Mouse (Mus musculus): Measurements from ENCODE around the gene Coa7. TPM values are rescaled to one million over a fixed set of nuclear protein-coding genes. Genes with fewer than 3 reads are reported as not detected.
"Not testable (repeated sequence)": the region's sequence is repeated elsewhere in the genome, so short reads cannot be mapped to it uniquely, and the experiment has no call there.

Gene Coa7
- polyA plus RNA-seq, 1 experiment from 2014 or later: 46.4 TPM

DNA sequence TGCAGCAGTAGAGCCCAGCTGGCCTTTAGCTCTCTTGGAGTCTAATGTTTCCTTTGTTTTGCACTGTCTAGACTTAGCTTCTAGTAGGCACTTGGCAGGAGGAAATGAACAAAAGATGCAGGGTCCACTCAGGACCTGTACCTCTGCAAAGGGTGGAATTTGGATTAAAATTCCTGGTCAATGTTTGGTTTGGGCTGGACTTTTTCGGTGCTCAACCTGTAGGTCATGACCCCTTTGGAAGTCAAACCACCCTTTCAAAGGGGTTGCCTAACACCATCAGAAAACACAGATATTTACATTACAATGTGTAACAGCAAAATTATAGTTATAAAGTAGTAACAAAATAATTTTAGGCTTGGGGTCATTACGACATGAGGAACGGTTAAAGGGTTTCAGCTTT lies 21.1 kb downstream of the Coa7 start:
- no peak overlapping the region for H3K27ac ChIP-seq (replicated peaks; ENCODE audit: low read depth, low read length)
- no peak overlapping the region for H3K4me3 ChIP-seq (replicated peaks; ENCODE audit: low read depth, low read length)
- 81% methylated on average over 3 of the region's 3 CpGs for WGBS
- H3K9me3 ChIP-seq (ENCODE audit: control insufficient read depth, low read length): no peaks in the 10 kb centered on the region
- peaks cover 15% of the 10 kb centered on the region; the same call in 1 of the 2 replicates for H3K4me1 ChIP-seq (ENCODE audit: control insufficient read depth, insufficient read depth, low read length)
- no peak overlapping the region for H3K9ac ChIP-seq (replicated peaks; ENCODE audit: low read length)
- DNase-seq (no peak), ATAC-seq (ENCODE audit: low FRiP score, low TSS enrichment) (no peak)
- H3K4me2 ChIP-seq (ENCODE audit: low read length): no peak overlapping the region
- no peaks in the 10 kb centered on the region for H3K36me3 ChIP-seq (ENCODE audit: control insufficient read depth, insufficient read depth, low read length)
- no peaks in the 10 kb centered on the region for H3K27me3 ChIP-seq (ENCODE audit: control insufficient read depth, insufficient read depth, low read length)

DNA sequence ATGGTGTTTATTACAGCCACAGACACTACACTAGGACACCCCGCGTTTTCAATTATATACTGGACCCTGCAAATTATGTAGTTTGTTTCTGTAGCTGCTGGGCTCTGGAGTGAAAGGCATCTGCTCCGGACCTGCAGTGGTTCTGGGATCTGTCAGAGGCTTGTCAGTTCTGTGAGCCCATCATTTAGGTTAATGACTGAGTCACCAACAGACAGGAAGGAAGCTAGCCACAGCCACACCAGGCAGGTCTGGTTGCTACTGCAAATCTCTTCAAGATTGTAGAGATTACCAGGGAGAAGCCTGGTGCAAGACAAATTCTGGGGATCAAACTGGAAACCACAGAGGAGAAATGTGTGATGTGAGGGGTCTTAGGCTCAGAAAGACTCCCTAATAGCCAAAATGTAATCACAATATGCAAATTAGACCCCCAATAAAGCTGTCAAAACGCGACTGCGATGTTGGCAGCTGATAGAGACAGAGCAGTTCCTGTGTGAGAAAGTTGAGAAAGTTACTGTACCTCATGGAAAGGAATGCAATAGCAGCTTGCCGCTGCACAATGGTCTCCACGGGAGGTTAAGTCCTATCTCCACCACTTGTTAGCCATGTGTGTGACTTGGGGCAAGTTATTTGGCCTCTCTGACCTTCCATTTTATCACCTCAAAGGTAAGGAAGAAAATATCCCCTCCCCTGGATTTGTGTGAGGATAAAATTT lies 22.1 kb downstream of the Coa7 start:
- 48% methylated on average over 8 of the region's 8 CpGs for WGBS
- Histone ChIP-seq H3K9me3 (ENCODE audit: control insufficient read depth, low read length) (no peaks in the 10 kb centered on the region), H3K36me3 (ENCODE audit: control insufficient read depth, insufficient read depth, low read length) (no peaks in the 10 kb centered on the region), H3K27ac (replicated peaks; ENCODE audit: low read depth, low read length) (no peak overlapping the region), H3K4me3 (replicated peaks; ENCODE audit: low read depth, low read length) (no peak overlapping the region), H3K27me3 (ENCODE audit: control insufficient read depth, insufficient read depth, low read length) (no peaks in the 10 kb centered on the region), H3K9ac (replicated peaks; ENCODE audit: low read length) (no peak overlapping the region), H3K4me2 (ENCODE audit: low read length) (no peak overlapping the region), H3K4me1 (ENCODE audit: control insufficient read depth, insufficient read depth, low read length) (peaks cover 15% of the 10 kb centered on the region; the same call in 1 of the 2 replicates)
- DNase-seq (no peak), ATAC-seq (ENCODE audit: low FRiP score, low TSS enrichment) (no peak)

DNA sequence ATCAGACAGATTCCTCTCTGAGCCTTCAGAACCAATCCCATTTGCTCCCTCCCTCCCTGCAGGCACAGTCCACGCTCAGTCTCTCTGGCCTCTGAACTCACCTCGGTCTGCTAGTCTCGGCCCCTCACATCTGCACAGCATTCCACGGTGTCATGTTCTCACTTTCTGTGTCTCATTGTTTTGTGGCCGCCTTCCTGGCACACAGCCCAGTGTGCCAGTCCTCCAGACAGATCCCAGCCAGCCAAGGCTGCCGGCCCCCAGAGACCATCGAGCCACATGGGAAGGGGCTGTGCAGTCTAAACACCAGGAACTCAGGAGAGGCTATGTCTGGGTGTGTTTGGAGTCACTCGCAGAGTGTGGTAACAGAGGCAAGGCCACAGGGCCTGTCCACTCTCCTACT lies 22.9 kb downstream of the Coa7 start:
- H3K4me2 ChIP-seq (ENCODE audit: low read length): no peak overlapping the region
- ATAC-seq (ENCODE audit: low FRiP score, low TSS enrichment) (peak; percentile 75; the same call in 1 of the 2 replicates), DNase-seq (peak; percentile 74)
- no peak overlapping the region for H3K9ac ChIP-seq (replicated peaks; ENCODE audit: low read length)
- H3K27ac ChIP-seq (replicated peaks; ENCODE audit: low read depth, low read length): peak overlapping the region; percentile 39
- H3K27me3 ChIP-seq (ENCODE audit: control insufficient read depth, insufficient read depth, low read length): no peaks in the 10 kb centered on the region
- H3K4me3 ChIP-seq (replicated peaks; ENCODE audit: low read depth, low read length): no peak overlapping the region
- WGBS: 5% methylated on average over 8 of the region's 8 CpGs
- peaks cover 12% of the 10 kb centered on the region; the same call in 1 of the 2 replicates for H3K4me1 ChIP-seq (ENCODE audit: control insufficient read depth, insufficient read depth, low read length)
- H3K36me3 ChIP-seq (ENCODE audit: control insufficient read depth, insufficient read depth, low read length): no peaks in the 10 kb centered on the region
- H3K9me3 ChIP-seq (ENCODE audit: control insufficient read depth, low read length): no peaks in the 10 kb centered on the region

DNA sequence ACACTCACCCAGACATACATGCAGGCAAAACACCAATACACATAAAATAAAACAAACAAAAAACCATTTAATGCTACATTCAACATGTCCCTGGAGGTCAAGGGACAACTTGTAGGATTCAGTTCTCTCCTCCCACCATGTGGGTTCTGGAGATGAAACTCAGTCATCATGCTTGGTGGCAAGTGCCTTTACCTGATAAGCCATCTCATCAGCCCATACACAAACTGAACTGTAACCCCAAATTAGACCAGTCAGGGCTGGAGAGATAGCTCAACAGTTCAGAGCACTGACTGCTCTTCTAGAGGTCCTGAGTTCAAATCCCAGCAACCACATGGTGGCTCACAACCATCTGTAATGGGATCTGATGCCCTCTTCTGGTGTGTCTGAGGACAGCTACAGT lies 25.7 kb downstream of the Coa7 start:
- H3K4me2 ChIP-seq (ENCODE audit: low read length); H3K9ac ChIP-seq (replicated peaks; ENCODE audit: low read length); DNase-seq; H3K27me3 ChIP-seq (ENCODE audit: control insufficient read depth, insufficient read depth, low read length); H3K9me3 ChIP-seq (ENCODE audit: control insufficient read depth, low read length); H3K36me3 ChIP-seq (ENCODE audit: control insufficient read depth, insufficient read depth, low read length); ATAC-seq (ENCODE audit: low FRiP score, low TSS enrichment); H3K4me3 ChIP-seq (replicated peaks; ENCODE audit: low read depth, low read length); H3K27ac ChIP-seq (replicated peaks; ENCODE audit: low read depth, low read length): not testable (repeated sequence)
- peaks cover 14% of the 10 kb centered on the region; the same call in 1 of the 2 replicates for H3K4me1 ChIP-seq (ENCODE audit: control insufficient read depth, insufficient read depth, low read length)

DNA sequence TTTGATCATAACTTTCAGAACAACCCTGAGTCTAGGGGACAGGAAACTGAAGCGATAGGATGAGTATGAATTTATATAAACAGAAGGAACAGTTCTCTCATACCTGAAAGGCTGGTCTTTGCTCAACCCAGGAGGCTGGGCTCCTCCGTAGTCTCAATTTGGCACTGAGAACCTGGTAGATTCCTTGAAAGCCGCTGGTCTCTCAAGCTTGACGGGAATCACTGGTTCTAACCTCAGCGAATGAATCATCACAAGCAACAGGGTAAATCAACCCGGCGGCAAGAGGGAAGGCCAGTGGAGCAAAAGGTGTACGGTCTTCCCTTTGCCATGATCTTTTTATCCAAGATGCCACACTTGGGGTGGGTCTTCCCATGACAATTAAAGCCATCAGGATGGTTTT lies 29.5 kb downstream of the Coa7 start:
- WGBS: 93% methylated on average over 8 of the region's 8 CpGs
- Histone ChIP-seq H3K9ac (replicated peaks; ENCODE audit: low read length) (no peak overlapping the region), H3K4me2 (ENCODE audit: low read length) (no peak overlapping the region), H3K27me3 (ENCODE audit: control insufficient read depth, insufficient read depth, low read length) (no peaks in the 10 kb centered on the region), H3K9me3 (ENCODE audit: control insufficient read depth, low read length) (no peaks in the 10 kb centered on the region), H3K36me3 (ENCODE audit: control insufficient read depth, insufficient read depth, low read length) (no peaks in the 10 kb centered on the region), H3K27ac (replicated peaks; ENCODE audit: low read depth, low read length) (no peak overlapping the region), H3K4me1 (ENCODE audit: control insufficient read depth, insufficient read depth, low read length) (peaks cover 37% of the 10 kb centered on the region), H3K4me3 (replicated peaks; ENCODE audit: low read depth, low read length) (no peak overlapping the region)
- DNase-seq (no peak), ATAC-seq (ENCODE audit: low FRiP score, low TSS enrichment) (no peak)

DNA sequence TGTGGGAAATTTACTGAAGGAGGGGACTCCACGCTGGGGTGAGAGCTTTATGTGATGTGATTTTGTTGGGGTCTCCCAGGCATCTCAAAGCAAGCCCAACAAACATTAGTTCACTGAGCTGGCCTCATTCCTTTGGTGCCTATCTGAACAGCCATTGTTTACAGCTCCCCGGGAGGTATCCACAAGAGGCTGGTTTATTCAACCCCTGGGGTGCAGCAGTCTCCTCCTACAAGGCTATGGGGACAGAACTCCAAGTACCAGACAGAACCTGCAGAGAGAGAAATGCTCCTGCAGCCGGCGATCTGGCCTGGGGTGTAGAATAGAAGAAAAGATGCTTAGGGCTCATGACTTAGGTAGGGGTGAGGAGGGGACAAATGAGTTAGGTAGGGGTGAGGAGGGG lies 30.6 kb downstream of the Coa7 start:
- no peaks in the 10 kb centered on the region for H3K27me3 ChIP-seq (ENCODE audit: control insufficient read depth, insufficient read depth, low read length)
- no peaks in the 10 kb centered on the region for H3K36me3 ChIP-seq (ENCODE audit: control insufficient read depth, insufficient read depth, low read length)
- no peak overlapping the region for H3K9ac ChIP-seq (replicated peaks; ENCODE audit: low read length)
- no peak overlapping the region for H3K4me2 ChIP-seq (ENCODE audit: low read length)
- DNase-seq (no peak), ATAC-seq (ENCODE audit: low FRiP score, low TSS enrichment) (no peak)
- peak overlapping the region; percentile 97 for H3K27ac ChIP-seq (replicated peaks; ENCODE audit: low read depth, low read length)
- H3K4me1 ChIP-seq (ENCODE audit: control insufficient read depth, insufficient read depth, low read length): peaks cover 47% of the 10 kb centered on the region
- no peaks in the 10 kb centered on the region for H3K9me3 ChIP-seq (ENCODE audit: control insufficient read depth, low read length)
- H3K4me3 ChIP-seq (replicated peaks; ENCODE audit: low read depth, low read length): no peak overlapping the region
- 17% methylated on average over 4 of the region's 4 CpGs for WGBS

DNA sequence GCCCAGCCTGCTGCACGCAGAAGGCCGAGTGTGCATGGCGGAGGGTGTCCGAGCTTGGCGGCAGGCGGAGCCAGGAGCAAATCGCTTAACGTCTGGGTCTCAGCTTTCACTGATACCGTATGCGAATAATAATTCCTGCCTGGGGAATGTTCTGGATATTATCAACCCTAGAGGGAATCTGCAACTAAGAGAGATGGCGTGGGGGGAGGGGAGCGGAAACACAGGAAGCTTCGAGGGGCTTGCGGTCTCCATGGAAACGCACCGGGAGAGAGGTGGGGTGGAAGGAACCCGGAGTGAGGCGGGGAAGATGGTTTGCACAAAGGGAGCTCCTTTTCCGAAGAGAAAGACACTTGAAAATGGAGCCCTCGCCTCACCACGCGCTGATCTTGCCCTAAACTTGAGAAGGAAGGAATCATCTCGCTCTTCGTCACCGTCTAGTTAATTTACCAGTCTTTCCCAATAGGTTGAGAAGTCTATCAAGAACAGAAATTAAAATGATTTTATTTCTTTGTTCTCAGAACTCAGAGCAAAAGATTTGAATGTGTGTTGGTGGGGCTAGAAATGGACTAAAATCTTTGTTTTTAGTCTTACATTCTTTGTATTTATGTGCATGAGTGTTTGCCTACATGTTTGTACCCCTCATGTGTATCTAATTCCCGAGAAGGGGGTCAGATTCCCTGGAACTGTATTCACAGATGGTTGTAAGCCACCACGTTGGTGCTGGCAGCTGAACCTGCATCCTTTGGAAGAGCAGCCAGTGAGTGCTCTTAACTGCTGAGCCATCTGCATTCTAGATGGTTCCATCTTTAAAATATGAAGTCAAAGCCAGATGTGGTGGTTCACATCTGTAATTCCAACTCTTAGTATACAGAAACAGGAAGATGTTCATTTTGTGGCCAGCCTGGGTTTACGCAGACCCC lies 32.5 kb downstream of the Coa7 start:
- Histone ChIP-seq H3K27ac (replicated peaks; ENCODE audit: low read depth, low read length) (peak overlapping the region; percentile 97), H3K4me1 (ENCODE audit: control insufficient read depth, insufficient read depth, low read length) (peaks cover 55% of the 10 kb centered on the region), H3K9ac (replicated peaks; ENCODE audit: low read length) (peak overlapping the region; percentile 27), H3K4me2 (ENCODE audit: low read length) (peak overlapping the region; percentile 36), H3K4me3 (replicated peaks; ENCODE audit: low read depth, low read length) (no peak overlapping the region), H3K27me3 (ENCODE audit: control insufficient read depth, insufficient read depth, low read length) (no peaks in the 10 kb centered on the region), H3K36me3 (ENCODE audit: control insufficient read depth, insufficient read depth, low read length) (no peaks in the 10 kb centered on the region), H3K9me3 (ENCODE audit: control insufficient read depth, low read length) (no peaks in the 10 kb centered on the region)
- DNase-seq: peak; percentile 98
- ATAC-seq (ENCODE audit: low FRiP score, low TSS enrichment): peak; percentile 89
- 4% methylated on average over 28 of the region's 28 CpGs for WGBS

DNA sequence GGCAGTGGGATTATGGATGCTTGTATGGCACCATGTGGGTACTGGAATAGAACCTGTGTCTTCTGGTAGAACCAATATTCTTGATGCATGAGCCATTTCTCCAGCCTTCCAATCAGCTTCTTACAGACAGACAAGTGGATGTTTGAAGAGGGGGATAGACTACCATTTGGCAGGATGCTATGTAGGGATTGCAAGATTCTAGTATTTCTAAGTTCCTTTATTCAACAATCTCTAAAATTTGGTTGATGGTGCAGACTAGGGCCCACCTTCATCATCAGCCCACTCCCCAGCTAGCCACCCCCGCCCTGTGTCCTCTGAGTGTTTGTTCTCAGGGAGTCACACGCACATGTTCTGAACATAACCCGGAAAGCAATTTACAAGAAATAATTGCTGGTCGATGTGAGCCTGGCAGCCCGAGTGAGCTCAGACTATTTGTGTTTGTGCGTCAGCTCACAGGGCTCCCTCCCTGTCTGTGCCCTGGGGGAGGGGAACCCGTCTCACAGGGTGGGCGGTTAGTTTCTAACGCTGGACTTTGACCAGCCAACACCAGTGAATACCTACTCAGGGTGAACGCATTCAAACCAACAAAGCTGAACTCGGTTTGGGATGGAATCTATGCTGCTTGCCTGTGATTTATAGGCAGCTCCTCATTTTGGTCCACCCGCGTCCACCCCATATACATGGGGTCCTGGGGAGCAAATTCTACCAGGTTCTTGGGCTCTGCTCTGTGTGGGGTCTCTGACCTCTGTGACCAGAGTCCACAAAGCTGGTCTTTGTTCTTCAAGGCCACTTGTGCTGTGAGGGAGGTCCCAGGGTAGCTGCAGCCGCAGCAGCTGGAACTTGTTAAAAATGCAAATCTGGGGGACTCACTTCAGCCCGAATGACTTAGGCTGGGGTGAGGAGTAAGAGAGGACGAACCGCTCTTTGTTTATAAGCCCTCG lies 34.7 kb downstream of the Coa7 start:
- peak overlapping the region; percentile 25; the same call in 1 of the 2 replicates for H3K4me2 ChIP-seq (ENCODE audit: low read length)
- peak; percentile 67 for DNase-seq
- 0 out of 2 replicates have a peak, but pooled peaks have one; percentile 15 for ATAC-seq (ENCODE audit: low FRiP score, low TSS enrichment)

More for the DNA sequence above, 34.7 kb downstream of the Coa7 start:
- Histone ChIP-seq H3K4me3 (replicated peaks; ENCODE audit: low read depth, low read length) (no peak overlapping the region), H3K9ac (replicated peaks; ENCODE audit: low read length) (no peak overlapping the region; the same call in 1 of the 2 replicates), H3K27me3 (ENCODE audit: control insufficient read depth, insufficient read depth, low read length) (no peaks in the 10 kb centered on the region), H3K27ac (replicated peaks; ENCODE audit: low read depth, low read length) (peak overlapping the region; percentile 79), H3K9me3 (ENCODE audit: control insufficient read depth, low read length) (no peaks in the 10 kb centered on the region), H3K4me1 (ENCODE audit: control insufficient read depth, insufficient read depth, low read length) (peaks cover 55% of the 10 kb centered on the region), H3K36me3 (ENCODE audit: control insufficient read depth, insufficient read depth, low read length) (no peaks in the 10 kb centered on the region)
- WGBS: 4% methylated on average over 18 of the region's 18 CpGs
